Mouse (Mus musculus): ENCODE results near the gene Ddx43.

- TF ChIP-seq CTCF (IDR thresholded peaks at IDR 0.05; ENCODE audit: low read depth, low read length) (no peak), POLR2A (IDR thresholded peaks at IDR 0.05; ENCODE audit: insufficient read depth, low read length) (no peak)
Observed at GRCm38 (mm10) chr9:78368671-78369293, 26.8 kb upstream of the Ddx43 start.
